Mouse (Mus musculus) cerebellum, adult 2 months (tissue): ENCODE measurements at regions not wholly inside any gene's neighbourhood (a gene's known extent, or its start where the extent isn't known, plus 50 kb on each side); places are given as distances from the start of the nearest gene placed in this dataset.

ENCODE experiments used
- CTCF ChIP-seq: fragments of 200-500 bp; IDR thresholded peaks from 2 replicates; pipeline ENCODE4 v1.5.1; 2011; ENCODE audit warnings: low read depth, mild to moderate bottlenecking, control low read depth, low read length, moderate library complexity, borderline replicate concordance; ENCODE audit not compliant: insufficient read depth
- POLR2A ChIP-seq: fragments of 200-500 bp; IDR thresholded peaks from 2 replicates; pipeline ENCODE4 v1.6.1; 2011; ENCODE audit warnings: low read length, control low read depth, borderline replicate concordance; ENCODE audit not compliant: insufficient read depth

GRCm38 (mm10) chr7:136660401-136660800 lies 234.0 kb upstream of the Mgmt start:
- TF ChIP-seq POLR2A (no peak), CTCF (no peak)
